Mouse (Mus musculus) heart, embryonic 14.5 days (tissue): ENCODE data around the gene Prdm12. TPM values are rescaled to one million over a fixed set of nuclear protein-coding genes. Genes with fewer than 3 reads are reported as not detected.
A peak's percentile ranks its signal among the peaks of the same experiment; 100 is the strongest.
"Not testable (repeated sequence)": the region's sequence is repeated elsewhere in the genome, so short reads cannot be mapped to it uniquely, and the experiment has no call there.

ENCODE experiments used
- ATAC-seq: fragments of 200-750 bp; cut with Nextera tagmentation; 2 replicates; pipeline ENCODE4 v1.8.0; 2017; ENCODE audit warnings: low read depth, moderate TSS enrichment; ENCODE audit not compliant: insufficient number of reproducible peaks, insufficient read depth, low FRiP score
- H3K27ac ChIP-seq, 2 experiments: fragments of 200-500 bp in 1 of 2; fragments of 300-500 bp in 1 of 2; sonication (generic) in 1 of 2; replicated peaks in 1 of 2; 2 replicates each; pipeline ENCODE4 v1.5.1; 2012 to 2014; ENCODE audit warnings: low read depth in 2 of 2, low read length in 2 of 2, control low read depth in 1 of 2, mild to moderate bottlenecking in 1 of 2, mixed read lengths in 1 of 2; ENCODE audit not compliant: control insufficient read depth in 1 of 2, insufficient read depth in 1 of 2
- H3K27me3 ChIP-seq: fragments of 300-500 bp; sonication (generic); 2 replicates; pipeline ENCODE4 v1.6.1; 2014; ENCODE audit warnings: mild to moderate bottlenecking, low read length, control low read depth; ENCODE audit not compliant: control insufficient read depth, insufficient read depth
- H3K36me3 ChIP-seq: fragments of 300-500 bp; sonication (generic); 2 replicates; pipeline ENCODE4 v1.6.1; 2014; ENCODE audit warnings: mild to moderate bottlenecking, control low read depth, low read length, mixed read lengths; ENCODE audit not compliant: control insufficient read depth, insufficient read depth
- H3K4me1 ChIP-seq, 2 experiments: fragments of 200-500 bp in 1 of 2; fragments of 300-500 bp in 1 of 2; sonication (generic) in 1 of 2; 2 replicates each; pipeline ENCODE4 v1.6.1; 2012 to 2014; ENCODE audit warnings: low read length in 2 of 2, control low read depth in 1 of 2, mixed read lengths in 1 of 2; ENCODE audit not compliant: control insufficient read depth in 2 of 2, insufficient read depth in 2 of 2
- H3K4me2 ChIP-seq: fragments of 300-500 bp; sonication (generic); 2 replicates; pipeline ENCODE4 v1.6.1; 2014; ENCODE audit warnings: mild to moderate bottlenecking, low read length
- H3K4me3 ChIP-seq, 2 experiments: fragments of 200-500 bp in 1 of 2; fragments of 300-500 bp in 1 of 2; sonication (generic) in 1 of 2; 2 replicates each; pipeline ENCODE4 v1.5.1; 2012 to 2014; ENCODE audit warnings: low read length in 2 of 2, mild to moderate bottlenecking in 2 of 2, control low read depth in 1 of 2, low read depth in 1 of 2, moderate library complexity in 1 of 2; ENCODE audit not compliant: control insufficient read depth in 1 of 2, insufficient read depth in 1 of 2
- H3K9ac ChIP-seq: fragments of 300-500 bp; sonication (generic); 2 replicates; pipeline ENCODE4 v1.6.1; 2014; ENCODE audit warnings: mild to moderate bottlenecking, low read length
- H3K9me3 ChIP-seq: fragments of 300-500 bp; sonication (generic); 2 replicates; pipeline ENCODE4 v1.6.1; 2016; ENCODE audit warnings: low read length, control low read depth; ENCODE audit not compliant: control insufficient read depth
- WGBS: fragments of 180-500 bp; shearing (Covaris S2); extraction: QIAGEN DNeasy Blood & Tissue Kit; methylation state at CpG from one replicate; pipeline ENCODE4 v1.1.7; 2014; 5-methylcytosine and 5-hydroxymethylcytosine counted together
- polyA plus RNA-seq: library from polyadenylated mRNA; unstranded; fragments of >200 nt; fragmentation: Nextera tagmentation; extraction: Ambion mirVana; gene quantifications from 2 replicates; pipeline ENCODE4 v1.2.1, GENCODE M21; 2014

Gene Prdm12
- polyA plus RNA-seq, 1 experiment from 2014 or later = not detected

GRCm38 (mm10) chr2:31678641-31679040 is 38.8 kb downstream of the Prdm12 start:
- H3K27me3 ChIP-seq = no peaks in the 10 kb centered on the region
- WGBS = 98% methylated on average over 6 of the region's 6 CpGs
- H3K4me2 ChIP-seq = no peak overlapping the region
- H3K4me3 ChIP-seq = no peak overlapping the region
- H3K9ac ChIP-seq = no peak overlapping the region
- H3K4me1 ChIP-seq = peaks cover 0 to 3% of the 10 kb centered on the region in 2 experiments; a peak in 1 of 4 replicates
- H3K9me3 ChIP-seq = no peaks in the 10 kb centered on the region
- H3K36me3 ChIP-seq = peaks cover 81% of the 10 kb centered on the region
- H3K27ac ChIP-seq = no peak overlapping the region
- ATAC-seq = no peak

DNA sequence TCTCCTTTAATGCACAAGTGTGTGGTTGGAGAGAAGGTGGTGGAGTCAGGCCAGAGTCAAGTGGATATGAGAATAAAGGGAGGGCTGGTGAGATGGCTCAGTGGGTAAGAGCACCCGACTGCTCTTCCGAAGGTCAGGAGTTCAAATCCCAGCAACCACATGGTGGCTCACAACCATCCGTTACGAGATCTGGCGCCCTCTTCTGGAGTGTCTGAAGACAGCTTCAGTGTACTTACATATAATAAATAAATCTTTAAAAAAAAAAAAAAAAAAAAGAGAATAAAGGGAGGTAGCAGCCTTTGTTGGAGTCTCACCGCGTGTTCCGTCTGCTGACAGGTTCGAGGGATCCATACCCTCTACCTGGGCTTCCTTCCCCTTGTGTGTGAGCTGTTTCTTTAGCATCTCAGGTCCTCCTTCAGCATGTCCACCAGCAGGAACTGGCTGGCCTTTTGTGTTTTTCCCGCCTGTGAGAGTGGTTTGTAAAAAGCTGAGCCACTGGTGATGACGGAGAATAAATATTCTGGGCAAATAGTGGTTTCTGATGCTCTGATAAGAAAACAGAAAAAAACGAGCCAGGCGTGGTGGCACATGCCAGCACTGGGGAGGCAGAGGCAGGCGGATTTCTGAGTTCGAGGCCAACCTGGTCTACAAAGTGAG is 41.3 kb downstream of the Prdm12 start:
- peaks cover 56% of the 10 kb centered on the region for H3K36me3 ChIP-seq
- 81% methylated on average over 15 of the region's 15 CpGs for WGBS

DNA sequence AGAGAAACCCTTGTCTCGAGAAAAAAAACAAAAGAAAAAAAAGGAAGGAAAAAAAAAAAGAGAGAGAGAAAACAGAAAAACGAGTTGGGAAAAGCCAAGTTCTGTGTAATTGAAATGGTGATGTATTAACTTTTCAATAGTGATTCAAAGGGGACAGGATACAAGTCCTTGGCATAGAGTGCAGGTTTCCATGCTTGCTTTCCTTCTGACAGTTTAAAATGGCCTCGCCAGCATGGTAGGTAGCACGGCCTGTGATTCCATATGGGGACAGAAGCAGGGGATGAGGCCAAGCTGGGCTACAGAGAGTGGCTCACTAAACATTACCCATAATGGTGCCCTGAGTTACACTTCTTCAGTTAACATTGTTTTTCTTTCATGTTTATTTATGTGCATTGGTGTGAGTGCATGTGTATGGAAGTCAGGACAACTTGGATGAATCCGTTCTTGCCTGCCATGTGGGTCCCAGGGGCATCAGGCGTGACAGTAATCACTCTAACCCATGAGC is 41.9 kb downstream of the Prdm12 start:
- 88% methylated on average over 6 of the region's 6 CpGs for WGBS
- peaks cover 50% of the 10 kb centered on the region for H3K36me3 ChIP-seq
- no peak for ATAC-seq

More for the DNA sequence above, 41.3 kb downstream of the Prdm12 start:
- not testable (repeated sequence) for ATAC-seq, H3K4me1 ChIP-seq, H3K27me3 ChIP-seq, H3K27ac ChIP-seq, H3K4me3 ChIP-seq, H3K9ac ChIP-seq, H3K4me2 ChIP-seq, H3K9me3 ChIP-seq

DNA sequence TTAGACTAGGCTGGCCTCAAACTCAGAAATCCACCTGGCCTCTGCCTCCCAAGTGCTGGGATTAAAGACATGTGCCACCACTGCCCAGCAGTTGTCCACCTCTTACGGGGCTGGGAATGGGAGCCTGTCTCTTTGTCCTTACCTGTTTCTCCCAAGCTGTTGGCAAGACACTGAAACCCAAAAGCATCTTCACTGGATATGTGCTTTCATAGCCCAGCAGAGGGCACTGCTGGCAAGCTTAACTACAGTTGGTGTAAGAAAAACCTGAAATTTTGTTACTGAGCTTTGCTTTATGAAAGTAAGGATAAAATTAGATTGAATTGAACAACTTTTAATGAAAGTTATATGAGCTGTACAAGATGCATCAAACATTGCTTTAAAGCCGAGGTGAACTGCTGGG is 43.8 kb downstream of the Prdm12 start:
- 22% methylated on average over 2 of the region's 2 CpGs for WGBS
- Histone ChIP-seq H3K36me3 (peaks cover 31% of the 10 kb centered on the region), H3K9me3 (no peaks in the 10 kb centered on the region)

More for the DNA sequence above, 41.9 kb downstream of the Prdm12 start:
- no peak overlapping the region for H3K27ac ChIP-seq
- no peaks in the 10 kb centered on the region for H3K27me3 ChIP-seq
- H3K4me1 ChIP-seq = no peaks in the 10 kb centered on the region
- H3K9ac ChIP-seq = no peak overlapping the region
- H3K9me3 ChIP-seq = no peaks in the 10 kb centered on the region
- H3K4me3 ChIP-seq = no peak overlapping the region
- H3K4me2 ChIP-seq = no peak overlapping the region

GRCm38 (mm10) chr2:31688074-31688925 is 48.5 kb downstream of the Prdm12 start, which contains the start of gene Abl1:
Gene Abl1, plus strand, starts transcription at chr2:31688376.
- Histone ChIP-seq H3K4me2 (peak within 1 kb of the TSS; percentile 80), H3K4me1 (peaks cover 4 to 29% of the 10 kb centered on the region in 2 experiments; a peak in 3 of 4 replicates), H3K27me3 (no peaks in the 10 kb centered on the region), H3K9me3 (0 out of 2 replicates have a peak, but pooled peaks cover 5% of the 10 kb centered on the region), H3K27ac (peak within 1 kb of the TSS; percentile 90 to 95), H3K36me3 (peaks cover 14% of the 10 kb centered on the region; the same call in 1 of the 2 replicates), H3K4me3 (peak within 1 kb of the TSS; percentile 66 to 88), H3K9ac (peak within 1 kb of the TSS; percentile 98)
- ATAC-seq = peak; percentile 98
- under 1% methylated on average over 64 of the region's 64 CpGs for WGBS

More for the DNA sequence above, 43.8 kb downstream of the Prdm12 start:
- H3K4me3 ChIP-seq = no peak overlapping the region
- no peaks in the 10 kb centered on the region for H3K27me3 ChIP-seq
- H3K4me2 ChIP-seq = no peak overlapping the region
- H3K27ac ChIP-seq = no peak overlapping the region
- H3K4me1 ChIP-seq = peaks cover 0 to 7% of the 10 kb centered on the region in 2 experiments; a peak in 2 of 4 replicates
- no peak overlapping the region for H3K9ac ChIP-seq
- no peak for ATAC-seq

GRCm38 (mm10) chr2:31689045-31689444 is 49.2 kb downstream of the Prdm12 start:
- Histone ChIP-seq H3K9ac (peak overlapping the region; percentile 98), H3K27ac (peak overlapping the region; percentile 90 to 95), H3K27me3 (no peaks in the 10 kb centered on the region), H3K4me1 (peaks cover 4 to 29% of the 10 kb centered on the region in 2 experiments; a peak in 3 of 4 replicates), H3K4me3 (peak overlapping the region; percentile 66 to 88), H3K9me3 (0 out of 2 replicates have a peak, but pooled peaks cover 5% of the 10 kb centered on the region), H3K36me3 (peaks cover 16% of the 10 kb centered on the region; the same call in 1 of the 2 replicates), H3K4me2 (peak overlapping the region; percentile 80)
- under 1% methylated on average over 12 of the region's 12 CpGs for WGBS
- no peak for ATAC-seq

- H3K9me3 ChIP-seq = 0 out of 2 replicates have a peak, but pooled peaks cover 5% of the 10 kb centered on the region
- H3K36me3 ChIP-seq = peaks cover 22% of the 10 kb centered on the region
- no peak for ATAC-seq
- 44% methylated on average over 3 of the region's 3 CpGs for WGBS
- H3K9ac ChIP-seq = peak overlapping the region; percentile 98
- H3K4me1 ChIP-seq = peaks cover 4 to 29% of the 10 kb centered on the region in 2 experiments; a peak in 3 of 4 replicates
- no peaks in the 10 kb centered on the region for H3K27me3 ChIP-seq
- H3K4me2 ChIP-seq = peak overlapping the region; percentile 80
- peak overlapping the region; percentile 66 to 88; a peak in 3 of 4 replicates for H3K4me3 ChIP-seq
- no peak overlapping the region for H3K27ac ChIP-seq
Observed at GRCm38 (mm10) chr2:31690063-31690462, 50.2 kb downstream of the Prdm12 start.
